In genomic region chr7:110018631-110019482, GRCm38 (mm10) we compare ENCODE assay signal across 8 mouse cellular contexts. TPM values are rescaled to one million over a fixed set of nuclear protein-coding genes. Genes with fewer than 3 reads are reported as not detected.
DNase-seq lines count a peak whose midpoint lies in the region; ATAC-seq and TF ChIP-seq lines count a peak whose summit lies in the region.

No protein-coding gene starts in this region.

- 0 out of 2 replicates have a peak, but pooled peaks have one; percentile 42 for TF ChIP-seq POLR2A in embryonic fibroblast, embryonic 13.5 days (IDR thresholded peaks at IDR 0.05; ENCODE audit: low read depth, low read length)

- no peak for TF ChIP-seq CTCF in embryonic fibroblast, embryonic 13.5 days (IDR thresholded peaks at IDR 0.05; ENCODE audit: borderline replicate concordance, insufficient read depth, low read length)

- peak; percentile 79 for ATAC-seq in neural tube, embryonic 11.5 days (ENCODE audit: insufficient read depth, low FRiP score, low TSS enrichment)
- ATAC-seq in midbrain, embryonic 16.5 days, result peak; percentile 81
- peak; percentile 70 for ATAC-seq in stomach, embryonic 15.5 days (ENCODE audit: insufficient read depth, low FRiP score, low read depth)

- peak overlapping the region; percentile 60 for H3K4me2 ChIP-seq in neural tube, embryonic 11.5 days (ENCODE audit: low read depth)
- H3K4me2 ChIP-seq in midbrain, embryonic 16.5 days (ENCODE audit: low read length), result peak overlapping the region; percentile 98
- peak overlapping the region; percentile 71 for H3K4me2 ChIP-seq in stomach, embryonic 15.5 days

- H3K36me3 ChIP-seq in neural tube, embryonic 11.5 days (ENCODE audit: control insufficient read depth, insufficient read depth, low read length), result no peaks in the 10 kb centered on the region
- H3K36me3 ChIP-seq in heart, embryonic 10.5 days, result 0 out of 2 replicates have a peak, but pooled peaks cover under 1% of the 10 kb centered on the region
- no peaks in the 10 kb centered on the region for H3K36me3 ChIP-seq in midbrain, embryonic 16.5 days (ENCODE audit: control insufficient read depth, insufficient read depth, low read length)
- H3K36me3 ChIP-seq in stomach, embryonic 15.5 days, result no peaks in the 10 kb centered on the region

- H3K27me3 ChIP-seq in neural tube, embryonic 11.5 days (ENCODE audit: control insufficient read depth, insufficient read depth, low read length), result no peaks in the 10 kb centered on the region
- H3K27me3 ChIP-seq in heart, embryonic 10.5 days (ENCODE audit: insufficient read depth, poor library complexity, severe bottlenecking), result no peaks in the 10 kb centered on the region
- no peaks in the 10 kb centered on the region for H3K27me3 ChIP-seq in midbrain, embryonic 16.5 days (ENCODE audit: control insufficient read depth, insufficient read depth, low read depth, low read length)
- no peaks in the 10 kb centered on the region for H3K27me3 ChIP-seq in stomach, embryonic 15.5 days (replicated peaks)

- H3K4me1 ChIP-seq in neural tube, embryonic 11.5 days (ENCODE audit: control insufficient read depth, insufficient read depth, low read length), result no peaks in the 10 kb centered on the region
- no peaks in the 10 kb centered on the region for H3K4me1 ChIP-seq in embryonic fibroblast, embryonic 13.5 days (ENCODE audit: control insufficient read depth, insufficient read depth, low read length)
- H3K4me1 ChIP-seq in heart, embryonic 10.5 days, result peaks cover 5% of the 10 kb centered on the region; the same call in 1 of the 2 replicates
- peaks cover 13% of the 10 kb centered on the region for H3K4me1 ChIP-seq in midbrain, embryonic 16.5 days (ENCODE audit: control insufficient read depth, insufficient read depth, low read length)
- no peaks in the 10 kb centered on the region; the same call in 1 of the 2 replicates for H3K4me1 ChIP-seq in stomach, embryonic 15.5 days

- H3K9me3 ChIP-seq in neural tube, embryonic 11.5 days (ENCODE audit: control insufficient read depth, low read length), result no peaks in the 10 kb centered on the region
- no peaks in the 10 kb centered on the region for H3K9me3 ChIP-seq in heart, embryonic 10.5 days
- no peaks in the 10 kb centered on the region for H3K9me3 ChIP-seq in midbrain, embryonic 16.5 days (replicated peaks; ENCODE audit: control insufficient read depth, low read length, poor library complexity, severe bottlenecking)
- H3K9me3 ChIP-seq in stomach, embryonic 15.5 days, result no peaks in the 10 kb centered on the region

- peak overlapping the region; percentile 96 for H3K9ac ChIP-seq in neural tube, embryonic 11.5 days (ENCODE audit: low read length)
- peak overlapping the region; percentile 97 for H3K9ac ChIP-seq in midbrain, embryonic 16.5 days (ENCODE audit: low read depth, low read length)
- H3K9ac ChIP-seq in stomach, embryonic 15.5 days, result peak overlapping the region; percentile 97

- H3K27ac ChIP-seq in neural tube, embryonic 11.5 days (ENCODE audit: low read depth, low read length), result peak overlapping the region; percentile 72
- H3K27ac ChIP-seq in embryonic fibroblast, embryonic 13.5 days (ENCODE audit: insufficient read depth, low read length), result peak overlapping the region; percentile 75; the same call in 1 of the 2 replicates
- peak overlapping the region; percentile 98 for H3K27ac ChIP-seq in heart, embryonic 10.5 days
- peak overlapping the region; percentile 91 for H3K27ac ChIP-seq in midbrain, embryonic 16.5 days (ENCODE audit: low read length)
- H3K27ac ChIP-seq in stomach, embryonic 15.5 days, result peak overlapping the region; percentile 94

- under 1% methylated on average over 40 of the region's 42 CpGs for WGBS in neural tube, embryonic 11.5 days
- under 1% methylated on average over 41 of the region's 42 CpGs for WGBS in heart, embryonic 10.5 days
- WGBS in midbrain, embryonic 16.5 days, result under 1% methylated on average over 42 of the region's 42 CpGs
- WGBS in stomach, embryonic 15.5 days, result under 1% methylated on average over 42 of the region's 42 CpGs

- no peak for DNase-seq in neural tube, embryonic 11.5 days (ENCODE audit: low spot score)
- DNase-seq in neural tube, embryonic 10.5 days (ENCODE audit: extremely low spot score, low spot score), result no peak
- peak; percentile 79 for DNase-seq in heart, embryonic 10.5 days (ENCODE audit: low spot score)
- DNase-seq in kidney, adult 9 months, result peak; percentile 52
- DNase-seq in liver, result peak; percentile 54

- peak overlapping the region; percentile 99 for H3K4me3 ChIP-seq in neural tube, embryonic 11.5 days (ENCODE audit: low read depth, low read length)
- H3K4me3 ChIP-seq in embryonic fibroblast, embryonic 13.5 days (ENCODE audit: insufficient read depth, low read length), result peak overlapping the region; percentile 94
- peak overlapping the region; percentile 100 for H3K4me3 ChIP-seq in heart, embryonic 10.5 days
- peak overlapping the region; percentile 83 for H3K4me3 ChIP-seq in midbrain, embryonic 16.5 days (ENCODE audit: low read depth, low read length)
- peak overlapping the region; percentile 86 for H3K4me3 ChIP-seq in stomach, embryonic 15.5 days (replicated peaks)

RNA-seq across cellular contexts. Expression of gene Ipo7, which starts 0.8 kb away (rescaled TPM):
- 30.7 and 36.3 TPM in 2 replicates for polyA plus RNA-seq in neural tube, embryonic 11.5 days (2014; fragmentation: Nextera tagmentation; extraction: Ambion mirVana)
- polyA plus RNA-seq in embryonic fibroblast, embryonic 13.5 days (2011; ENCODE audit: insufficient read length, low read depth, missing spikeins), result 197 and 211 TPM in 2 replicates
- polyA plus RNA-seq in heart, embryonic 10.5 days (2016; fragmentation: Nextera tagmentation; extraction: Ambion mirVana), result 38.4 and 43.9 TPM in 2 replicates
- 48.6 and 50.6 TPM in 2 replicates for polyA plus RNA-seq in midbrain, embryonic 16.5 days (2015; fragmentation: Nextera tagmentation; extraction: Ambion mirVana)
- 40.2 and 48.2 TPM in 2 replicates for polyA plus RNA-seq in stomach, embryonic 15.5 days (2015; fragmentation: Nextera tagmentation; extraction: Ambion mirVana)

RNA-seq across cellular contexts. Expression of gene Tmem41b, which starts 32.1 kb away (rescaled TPM):
- polyA plus RNA-seq in neural tube, embryonic 11.5 days (2014; fragmentation: Nextera tagmentation; extraction: Ambion mirVana), result 78.8 and 79.1 TPM in 2 replicates
- 77.0 and 90.7 TPM in 2 replicates for polyA plus RNA-seq in embryonic fibroblast, embryonic 13.5 days (2011; ENCODE audit: insufficient read length, low read depth, missing spikeins)
- polyA plus RNA-seq in heart, embryonic 10.5 days (2016; fragmentation: Nextera tagmentation; extraction: Ambion mirVana), result 61.1 and 65.6 TPM in 2 replicates
- polyA plus RNA-seq in midbrain, embryonic 16.5 days (2015; fragmentation: Nextera tagmentation; extraction: Ambion mirVana), result 63.7 and 67.2 TPM in 2 replicates
- 68.7 and 70.1 TPM in 2 replicates for polyA plus RNA-seq in stomach, embryonic 15.5 days (2015; fragmentation: Nextera tagmentation; extraction: Ambion mirVana)

RNA-seq across cellular contexts. Expression of gene Zfp143, which starts 42.2 kb away (rescaled TPM):
- polyA plus RNA-seq in neural tube, embryonic 11.5 days (2014; fragmentation: Nextera tagmentation; extraction: Ambion mirVana), result 29.3 and 30.2 TPM in 2 replicates
- polyA plus RNA-seq in embryonic fibroblast, embryonic 13.5 days (2011; ENCODE audit: insufficient read length, low read depth, missing spikeins), result 15.0 and 16.3 TPM in 2 replicates
- 18.7 and 19.0 TPM in 2 replicates for polyA plus RNA-seq in heart, embryonic 10.5 days (2016; fragmentation: Nextera tagmentation; extraction: Ambion mirVana)
- polyA plus RNA-seq in midbrain, embryonic 16.5 days (2015; fragmentation: Nextera tagmentation; extraction: Ambion mirVana), result 13.8 and 14.1 TPM in 2 replicates
- 15.8 and 16.2 TPM in 2 replicates for polyA plus RNA-seq in stomach, embryonic 15.5 days (2015; fragmentation: Nextera tagmentation; extraction: Ambion mirVana)

RNA-seq across cellular contexts. Expression of gene Dennd5a, which starts 58.6 kb away (rescaled TPM):
- polyA plus RNA-seq in neural tube, embryonic 11.5 days (2014; fragmentation: Nextera tagmentation; extraction: Ambion mirVana), result 56.7 TPM in 2 replicates
- polyA plus RNA-seq in embryonic fibroblast, embryonic 13.5 days (2011; ENCODE audit: insufficient read length, low read depth, missing spikeins), result 103 and 119 TPM in 2 replicates
- 27.7 and 28.4 TPM in 2 replicates for polyA plus RNA-seq in heart, embryonic 10.5 days (2016; fragmentation: Nextera tagmentation; extraction: Ambion mirVana)
- polyA plus RNA-seq in midbrain, embryonic 16.5 days (2015; fragmentation: Nextera tagmentation; extraction: Ambion mirVana), result 38.5 and 40.2 TPM in 2 replicates
- 31.1 and 31.6 TPM in 2 replicates for polyA plus RNA-seq in stomach, embryonic 15.5 days (2015; fragmentation: Nextera tagmentation; extraction: Ambion mirVana)

Comparison
In these comparisons a context has a peak if more than half of its experiments do, and no peak if none do; other contexts are left out.
1. DNase-seq: peak in heart, embryonic 10.5 days (single experiment), kidney, adult 9 months (single experiment) and liver (single experiment); none in neural tube, embryonic 11.5 days (single experiment) and neural tube, embryonic 10.5 days (single experiment).
2. Peak in every context shown above with its lines, with median percentiles within 50 percentile points of each other: ATAC-seq, H3K27ac ChIP-seq, H3K4me2 ChIP-seq, H3K4me3 ChIP-seq and H3K9ac ChIP-seq.